Mouse (Mus musculus): ENCODE results near the gene Tmem100.

GRCm38 (mm10) chr11:90036416-90036815, 6.3 kb downstream of the Tmem100 start:
- TF ChIP-seq CTCF (IDR thresholded peaks at IDR 0.05; ENCODE audit: low read depth) (peak; percentile 48; the same call in 1 of the 2 replicates), EP300 (optimal IDR thresholded peaks at IDR 0.05) (no peak)
